Mouse (Mus musculus): ENCODE measurements around the gene Krt34. TPM values are rescaled to one million over a fixed set of nuclear protein-coding genes. Genes with fewer than 3 reads are reported as not detected.

The Krt34 gene
- total RNA-seq (2021) = not detected
- long read RNA-seq, experiment 1 = 0 reads
- long read RNA-seq, experiment 2 = 0 reads

DNA sequence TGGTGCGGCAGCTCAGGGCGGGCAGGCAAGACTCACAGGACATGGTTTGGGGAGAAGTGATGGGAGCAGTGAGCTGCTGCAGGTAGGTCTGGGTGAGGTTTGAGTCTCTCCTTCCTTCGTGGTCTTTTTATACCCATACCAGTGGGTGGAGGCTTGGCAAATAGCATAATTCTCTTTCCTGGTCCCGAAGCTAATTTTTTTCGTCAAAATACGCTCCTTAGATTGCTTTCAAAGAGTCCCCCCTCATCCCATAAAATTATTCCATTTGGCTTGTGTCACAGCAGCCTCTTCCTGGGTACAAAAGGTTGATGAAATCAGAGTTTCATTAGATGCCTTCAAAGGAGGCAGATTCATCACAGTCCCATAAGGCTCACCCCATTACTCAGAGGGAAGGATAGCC lies at the start of gene Krt34:
TSS of gene Krt34 (minus strand) at position 101 of the 400 bp plus-strand sequence.
- no peak for DNase-seq
- intact Hi-C loops (cut with DNase I) = no loop called here

- intact Hi-C loops (cut with DNase I) = no loop called here
- DNase-seq = no peak
These were observed 47.1 kb upstream of the Krt34 start for GRCm38 (mm10) chr11:100088378-100089025.

GRCm38 (mm10) chr11:100087861-100088260 lies 46.5 kb upstream of the Krt34 start, which contains the start of gene Krt32:
TSS of gene Krt32 (minus strand) at chr11:100088226.
- DNase-seq = no peak
- intact Hi-C loops (cut with DNase I) = no loop called here

DNA sequence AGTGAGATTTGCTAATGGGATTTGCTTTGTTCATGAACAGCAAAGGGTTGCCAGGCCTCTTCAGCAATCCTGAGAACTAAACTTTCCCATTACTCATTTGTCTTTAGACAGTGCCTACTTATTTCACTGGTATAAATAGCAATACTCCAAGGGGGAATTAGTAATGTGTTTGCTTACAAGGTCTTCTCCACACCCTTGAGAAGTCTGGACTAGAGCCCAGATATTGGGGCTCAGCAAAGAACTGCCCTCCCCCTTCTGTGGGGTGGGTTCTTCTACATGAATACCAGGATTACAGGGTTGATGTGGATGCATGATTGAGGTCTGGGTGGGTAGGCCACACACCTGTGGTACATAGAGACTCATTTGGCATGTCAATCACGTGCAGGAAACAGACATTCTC lies 32.5 kb upstream of the Krt34 start:
- DNase-seq = no peak
- intact Hi-C loops (cut with DNase I) = no loop called here

DNA sequence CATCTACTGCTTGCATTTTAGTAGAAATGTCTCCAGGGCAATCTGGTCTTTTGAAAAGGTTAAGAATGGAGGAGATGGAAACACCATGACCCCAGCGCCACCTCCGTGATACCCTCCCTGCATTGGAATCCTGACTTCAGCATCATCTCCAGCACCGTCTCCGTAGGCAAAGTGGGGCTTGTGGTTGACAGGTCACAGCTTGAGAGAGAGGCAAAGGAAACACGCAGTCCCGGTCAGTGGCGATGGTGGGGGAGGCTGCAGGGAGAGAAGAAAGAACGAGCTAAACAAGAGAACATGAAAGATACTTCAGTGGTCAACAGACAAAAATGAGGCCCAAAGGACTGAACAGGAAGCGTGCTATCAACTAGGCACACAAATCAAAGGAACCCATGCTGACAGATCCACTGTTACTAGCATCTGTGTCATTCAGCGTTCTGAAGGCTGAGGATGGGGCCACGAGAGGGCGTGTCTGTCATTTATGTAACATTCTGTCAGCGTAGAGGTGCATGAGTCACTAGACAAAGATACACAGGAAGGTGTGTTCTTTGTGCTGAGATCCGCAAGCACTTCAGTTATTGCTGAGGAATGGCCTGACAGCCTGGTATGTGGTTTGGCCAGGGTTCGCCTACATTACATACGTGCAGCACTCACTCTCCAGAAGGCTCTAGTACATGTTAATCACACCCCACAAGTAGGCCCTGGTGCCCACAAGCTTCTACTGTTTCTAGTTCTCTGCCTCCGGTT lies 26.1 kb upstream of the Krt34 start:
- DNase-seq = no peak
- intact Hi-C loops (cut with DNase I) = no loop called here

DNA sequence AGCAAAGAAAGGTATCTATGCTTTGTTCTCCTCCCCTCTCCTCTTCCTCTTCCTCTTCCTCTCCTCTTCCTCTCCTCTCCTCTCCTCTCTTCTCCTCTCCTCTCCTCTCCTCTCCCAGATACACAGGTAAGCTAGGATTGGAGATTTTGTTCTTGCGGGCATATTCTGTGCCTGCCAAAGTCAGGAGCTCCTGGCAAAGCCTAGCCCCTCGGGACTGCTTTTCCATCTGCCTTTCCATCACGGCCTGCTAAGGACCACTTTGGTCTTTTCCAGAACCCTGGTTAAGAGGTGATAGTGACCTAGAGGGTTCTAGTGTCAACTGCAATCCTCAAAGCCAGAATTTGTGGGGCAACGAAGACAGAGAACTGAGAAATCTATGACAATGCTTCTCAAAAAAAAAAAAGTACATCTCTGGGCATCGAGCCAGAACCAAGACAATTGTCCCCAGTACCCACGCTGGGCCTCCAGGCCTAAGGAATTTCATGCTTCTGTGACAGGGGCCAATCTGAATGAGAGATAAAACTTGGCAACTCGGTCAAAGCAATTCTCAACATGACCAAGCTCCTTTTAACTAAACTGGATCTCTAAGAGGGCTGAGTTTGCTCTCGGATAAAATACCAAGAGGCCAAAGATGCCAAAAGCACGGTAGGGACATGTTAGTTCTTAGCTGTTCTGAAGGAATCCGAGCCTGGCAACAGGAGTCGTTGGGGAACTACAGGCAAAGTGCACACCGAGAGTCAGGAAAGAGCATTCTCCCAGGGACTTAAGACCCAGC lies 25.1 kb upstream of the Krt34 start:
- DNase-seq = no peak
- intact Hi-C loops (cut with DNase I) = no loop called here

DNA sequence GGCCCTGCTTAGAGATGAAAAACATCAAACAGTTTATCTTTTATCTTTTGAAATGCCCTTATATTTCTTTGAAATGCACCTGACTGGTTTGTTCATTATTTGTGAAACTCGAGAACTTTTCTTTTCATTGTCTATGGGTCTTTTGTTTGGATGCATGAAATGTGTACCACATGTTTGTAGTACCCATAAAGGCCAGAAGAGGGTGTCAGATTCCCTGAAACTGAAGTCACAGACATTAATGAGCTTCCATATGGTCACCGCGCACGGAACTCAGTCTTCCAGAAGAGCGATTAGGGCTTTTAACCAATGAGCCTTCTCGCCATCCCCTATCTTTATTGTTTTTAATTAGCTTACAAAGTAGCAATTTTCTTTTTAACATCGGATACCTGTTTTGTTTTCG lies 17.5 kb upstream of the Krt34 start:
- DNase-seq = no peak
- intact Hi-C loops (cut with DNase I) = no loop called here

- intact Hi-C loops (cut with DNase I) = no loop called here
- DNase-seq = no peak
These were observed 14.6 kb upstream of the Krt34 start for GRCm38 (mm10) chr11:100055686-100056655.

DNA sequence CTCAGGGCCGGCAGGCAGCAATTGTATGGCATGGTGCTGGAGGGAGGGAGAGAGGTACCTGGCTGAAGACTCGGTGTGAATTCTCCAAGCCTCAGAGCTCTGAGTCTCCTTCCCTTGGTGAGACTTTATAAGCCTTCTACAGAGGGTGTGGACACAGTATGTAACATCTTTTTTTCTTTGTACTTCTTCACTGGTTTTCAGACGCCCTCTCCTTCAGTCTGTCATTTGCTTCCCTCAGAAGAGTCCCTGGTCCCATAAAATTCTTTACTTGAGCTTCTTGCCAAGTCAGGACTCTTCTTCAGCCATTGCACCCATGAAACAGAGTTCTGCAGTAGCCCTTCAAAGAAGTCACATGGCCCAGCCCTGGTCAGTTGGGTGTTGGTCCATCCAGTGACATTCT lies 9.1 kb upstream of the Krt34 start, which contains the start of gene Krt31:
TSS of gene Krt31 (minus strand) at position 101 of the 400 bp plus-strand sequence.
- no peak for DNase-seq
- intact Hi-C loops (cut with DNase I) = no loop called here

DNA sequence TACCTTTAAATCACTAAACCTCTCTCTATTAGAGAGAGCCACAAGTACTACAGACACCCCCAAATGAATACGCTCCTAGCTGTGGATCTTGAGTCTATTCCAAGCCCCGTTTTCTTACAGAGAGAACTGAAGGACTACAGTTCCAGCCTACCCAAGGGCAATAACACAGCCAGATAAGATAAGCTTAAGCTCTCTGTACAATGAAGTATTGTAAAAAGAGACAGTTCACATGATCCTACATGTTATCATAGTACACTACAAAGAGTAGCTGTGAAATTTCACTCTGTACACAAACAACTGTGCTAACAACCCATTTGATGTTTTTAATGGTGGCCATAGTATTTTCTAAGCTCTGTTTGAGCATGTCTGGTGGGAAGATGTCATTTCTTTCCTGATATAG lies 5.8 kb upstream of the Krt34 start:
- intact Hi-C loops (cut with DNase I) = no loop called here
- no peak for DNase-seq

DNA sequence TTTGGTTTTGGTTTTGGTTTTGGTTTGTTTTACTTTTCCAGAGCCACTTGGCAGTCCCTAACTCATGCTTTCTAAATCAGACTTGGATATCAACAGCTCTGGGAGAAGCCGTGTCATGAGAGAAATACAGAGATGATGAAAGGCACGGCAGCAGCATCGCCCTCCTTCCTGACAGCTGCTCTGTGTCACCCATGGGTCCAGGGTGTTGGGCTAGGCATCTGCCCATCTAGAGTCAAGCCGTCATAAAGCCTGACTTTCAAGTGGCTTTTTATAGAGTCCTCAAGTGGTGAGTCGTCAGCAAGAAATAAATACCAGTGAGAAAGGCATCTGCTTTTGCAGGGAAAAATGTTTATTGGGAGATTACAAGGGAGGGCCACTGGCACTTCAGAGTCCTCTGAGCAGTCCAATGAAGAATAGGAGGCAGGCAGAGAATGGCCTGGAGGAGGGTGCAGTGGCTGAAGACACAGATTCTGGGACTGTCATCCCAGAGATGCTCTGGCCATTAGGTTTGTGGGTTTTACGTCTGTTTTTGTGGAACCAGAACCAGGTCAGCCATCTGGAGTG lies 5.0 kb upstream of the Krt34 start:
- DNase-seq = no peak
- intact Hi-C loops (cut with DNase I) = no loop called here

- intact Hi-C loops (cut with DNase I) = no loop called here
- no peak for DNase-seq
These were observed 11.6 kb downstream of the Krt34 start, which contains the start of gene Krt33b for GRCm38 (mm10) chr11:100029768-100030167. TSS of gene Krt33b (minus strand) at chr11:100029868.

DNA sequence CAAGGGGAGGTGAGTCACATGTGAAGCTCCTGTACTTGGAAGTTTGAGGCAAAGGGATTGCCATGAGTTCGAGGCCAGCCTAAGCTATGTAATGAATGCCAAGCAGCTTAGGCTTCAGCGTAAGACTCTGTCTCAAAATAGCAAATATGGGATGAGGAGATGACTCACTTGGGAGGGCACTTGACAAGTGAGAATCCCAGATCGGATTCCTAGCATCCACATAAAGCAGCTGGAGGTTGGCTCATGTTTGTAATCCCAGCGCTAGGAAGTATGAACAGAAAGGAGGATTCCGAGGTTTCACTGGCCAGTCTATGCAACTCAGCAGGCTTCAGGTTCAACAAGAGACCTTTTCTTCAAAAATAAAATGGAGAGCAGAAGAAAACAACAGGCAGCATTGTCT lies 19.9 kb downstream of the Krt34 start:
- no peak for DNase-seq
- intact Hi-C loops (cut with DNase I) = no loop called here

GRCm38 (mm10) chr11:100019466-100019865 lies 21.9 kb downstream of the Krt34 start:
- DNase-seq = no peak
- intact Hi-C loops (cut with DNase I) = no loop called here

DNA sequence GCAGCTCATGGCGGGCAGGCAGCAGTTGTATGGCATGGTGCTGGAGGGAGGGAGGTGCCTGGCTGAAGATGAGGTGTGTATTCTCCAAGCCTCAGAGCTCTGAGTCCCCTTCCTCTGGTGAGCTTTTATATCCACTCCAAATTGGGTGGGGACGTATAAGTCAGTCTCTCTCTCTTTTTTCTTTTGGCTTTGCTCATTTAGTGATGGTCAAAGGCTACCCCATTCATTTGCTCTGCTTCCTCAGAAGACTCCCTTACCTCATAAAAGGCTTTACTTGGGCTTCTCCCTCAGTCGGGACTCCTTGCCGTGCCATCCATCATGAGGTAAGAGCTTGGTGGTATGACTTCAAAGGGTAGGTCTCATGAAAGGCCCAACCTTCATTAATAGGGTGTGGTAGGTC lies 25.2 kb downstream of the Krt34 start, which contains the start of gene Krt33a:
TSS of gene Krt33a (minus strand) at position 101 of the 400 bp plus-strand sequence.
- intact Hi-C loops (cut with DNase I) = no loop called here
- no peak for DNase-seq

- intact Hi-C loops (cut with DNase I) = no loop called here
- no peak for DNase-seq
These were observed 27.6 kb downstream of the Krt34 start for GRCm38 (mm10) chr11:100013691-100014171.

DNA sequence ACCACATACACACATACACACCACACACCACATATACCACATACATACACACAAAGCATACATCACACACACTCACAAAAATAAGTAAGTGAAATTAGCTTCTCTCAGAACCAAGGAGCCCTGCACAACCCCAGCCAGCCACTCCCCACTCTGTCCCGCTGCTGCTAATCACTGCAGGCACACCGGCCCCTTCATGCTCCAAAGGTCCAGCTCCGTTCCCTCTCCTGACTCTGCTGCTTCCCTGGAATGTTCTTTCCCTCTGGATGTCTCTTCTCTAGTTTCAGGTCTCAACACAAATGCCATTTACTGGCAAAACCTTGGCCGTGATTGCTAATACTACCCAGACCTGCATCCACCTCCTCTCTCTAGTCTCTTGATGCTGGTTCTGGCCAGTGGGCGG lies 30.7 kb downstream of the Krt34 start:
- intact Hi-C loops (cut with DNase I) = no loop called here
- DNase-seq = no peak

GRCm38 (mm10) chr11:100008336-100008735 lies 33.0 kb downstream of the Krt34 start:
- no peak for DNase-seq
- intact Hi-C loops (cut with DNase I) = no loop called here

DNA sequence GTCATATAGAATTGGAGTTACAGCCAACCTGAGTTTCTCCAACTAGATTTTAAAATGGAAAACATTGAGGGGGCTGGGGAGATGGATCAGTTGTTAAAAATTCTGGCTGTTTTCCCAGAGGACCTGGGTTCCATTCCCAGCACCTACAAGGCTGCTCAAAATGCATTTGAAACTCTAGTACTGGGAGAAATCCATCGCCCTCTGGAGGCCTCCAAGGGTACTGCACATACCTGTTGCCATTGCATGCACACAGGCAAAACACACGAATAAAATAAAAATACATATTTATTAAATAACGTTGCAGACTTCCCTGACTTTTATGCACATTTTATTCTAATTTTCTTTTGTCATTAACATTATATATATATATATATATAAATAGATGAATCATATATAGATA lies 34.7 kb downstream of the Krt34 start:
- no peak for DNase-seq
- intact Hi-C loops (cut with DNase I) = no loop called here
